Mouse (Mus musculus) heart, adult 2 months (tissue): ENCODE data around the gene Echdc3.

ENCODE experiments used
- CTCF ChIP-seq: fragments of 200-600 bp; IDR thresholded peaks from 2 replicates; pipeline ENCODE4 v1.8.1; 2022; ENCODE audit warnings: antibody characterized with exemption, mild to moderate bottlenecking, moderate library complexity
- EP300 ChIP-seq: fragments of 200-500 bp; IDR thresholded peaks from 2 replicates; pipeline ENCODE4 v1.6.1; 2011; ENCODE audit warnings: low read depth, low read length, control low read depth; ENCODE audit not compliant: insufficient read depth
- POLR2A ChIP-seq: fragments of 200-500 bp; IDR thresholded peaks from 2 replicates; pipeline ENCODE4 v1.6.1; 2011; ENCODE audit warnings: mild to moderate bottlenecking, low read depth, low read length, control low read depth; ENCODE audit not compliant: insufficient read depth

- no peak for TF ChIP-seq POLR2A
- TF ChIP-seq CTCF: peak; percentile 99; the same call in 1 of the 2 replicates
- TF ChIP-seq EP300: 0 out of 2 replicates have a peak, but pooled peaks have one; percentile 31
Observed at GRCm38 (mm10) chr2:6220141-6220805, 7.4 kb upstream of the Echdc3 start.
